Mouse (Mus musculus) pancreas, adult 10 weeks (tissue): ENCODE data around the gene Farsa. TPM values are rescaled to one million over a fixed set of nuclear protein-coding genes. Genes with fewer than 3 reads are reported as not detected.

Source experiments
- polyA plus RNA-seq: library from polyadenylated mRNA; stranded (reverse); fragments of 350-450 nt; fragmentation: Illumina TruSeq; extraction: RNeasy Lipid Tissue Mini Kit (QIAGEN cat#74804); gene quantifications from one replicate; pipeline ENCODE4 v1.2.3, GENCODE M21; 2015; ENCODE audit warnings: low read depth, low replicate concordance; ENCODE audit not compliant: insufficient read depth

Farsa gene
- 19.1 TPM for polyA plus RNA-seq

DNA sequence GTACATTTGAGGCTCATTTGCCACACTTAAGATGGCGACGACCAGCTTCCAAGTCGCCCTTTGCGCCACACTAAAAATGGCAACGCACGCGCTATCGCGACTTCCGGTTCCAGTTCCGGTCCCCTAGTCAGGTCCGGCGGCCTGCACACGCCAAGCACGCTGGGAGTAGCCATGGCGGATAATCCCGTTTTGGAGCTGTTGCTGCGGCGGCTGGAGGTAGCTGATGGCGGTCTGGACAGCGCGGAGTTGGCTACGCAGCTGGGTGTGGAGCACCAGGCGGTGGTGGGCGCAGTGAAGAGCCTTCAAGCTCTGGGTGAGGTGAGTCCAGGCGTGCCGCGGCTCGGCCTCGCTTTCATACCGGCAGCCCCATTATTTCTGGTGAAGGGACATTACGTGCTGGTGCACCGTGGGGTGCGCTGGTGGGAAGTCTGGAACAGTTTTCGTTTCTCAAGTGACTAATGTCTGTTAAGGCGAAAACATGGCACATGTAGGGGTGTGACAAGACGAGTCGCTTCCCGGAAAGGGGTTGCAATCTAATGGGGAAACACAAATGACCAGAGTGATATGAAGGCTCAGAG is at the start of gene Farsa:
Farsa (plus strand) TSS at position 126 of the 578 bp plus-strand sequence.

DNA sequence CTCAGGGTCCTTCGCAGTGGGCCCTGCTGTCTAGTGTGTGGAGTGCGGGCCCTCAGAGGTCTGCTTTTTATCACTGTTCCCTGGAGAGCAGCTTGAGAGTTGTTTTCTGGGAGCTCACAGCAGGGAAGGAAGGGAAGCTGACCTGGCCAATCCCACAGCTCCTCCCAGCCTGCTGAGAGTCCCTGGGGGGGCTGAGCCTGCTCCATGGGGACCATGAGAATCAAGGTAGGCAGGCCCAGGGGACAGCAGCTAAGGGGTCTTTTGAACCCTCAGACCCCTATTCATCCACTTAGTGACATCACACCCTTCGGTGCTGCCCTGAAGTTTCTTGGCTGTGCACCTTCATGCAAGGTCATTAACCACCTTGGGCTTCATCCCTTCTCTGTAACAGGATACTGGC is 34.1 kb upstream of the Farsa start, which contains the start of gene Dand5:
Dand5 (minus strand) TSS at position 101 of the 400 bp plus-strand sequence.

DNA sequence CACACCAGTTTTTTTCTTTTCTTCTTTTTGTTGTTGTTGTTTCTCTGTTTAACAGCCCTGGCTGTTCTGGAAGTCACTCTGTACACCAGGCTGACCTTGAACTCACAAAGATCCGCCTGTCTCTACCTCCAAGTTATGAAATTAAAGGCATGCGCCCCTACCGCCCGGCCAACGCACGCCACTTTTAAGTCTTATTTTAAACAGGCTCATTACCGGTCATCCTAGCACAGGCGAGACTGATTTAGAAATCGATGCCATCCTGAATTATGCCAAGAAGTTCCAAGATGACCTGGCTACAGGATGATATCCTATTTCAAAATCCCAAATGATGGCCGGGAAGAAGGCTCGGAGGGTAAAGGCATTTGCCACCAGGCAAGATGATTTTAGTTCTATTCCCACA is 25.3 kb upstream of the Farsa start, which contains the start of gene Gadd45gip1:
Gadd45gip1 (plus strand) TSS at position 33 of the 400 bp plus-strand sequence.

DNA sequence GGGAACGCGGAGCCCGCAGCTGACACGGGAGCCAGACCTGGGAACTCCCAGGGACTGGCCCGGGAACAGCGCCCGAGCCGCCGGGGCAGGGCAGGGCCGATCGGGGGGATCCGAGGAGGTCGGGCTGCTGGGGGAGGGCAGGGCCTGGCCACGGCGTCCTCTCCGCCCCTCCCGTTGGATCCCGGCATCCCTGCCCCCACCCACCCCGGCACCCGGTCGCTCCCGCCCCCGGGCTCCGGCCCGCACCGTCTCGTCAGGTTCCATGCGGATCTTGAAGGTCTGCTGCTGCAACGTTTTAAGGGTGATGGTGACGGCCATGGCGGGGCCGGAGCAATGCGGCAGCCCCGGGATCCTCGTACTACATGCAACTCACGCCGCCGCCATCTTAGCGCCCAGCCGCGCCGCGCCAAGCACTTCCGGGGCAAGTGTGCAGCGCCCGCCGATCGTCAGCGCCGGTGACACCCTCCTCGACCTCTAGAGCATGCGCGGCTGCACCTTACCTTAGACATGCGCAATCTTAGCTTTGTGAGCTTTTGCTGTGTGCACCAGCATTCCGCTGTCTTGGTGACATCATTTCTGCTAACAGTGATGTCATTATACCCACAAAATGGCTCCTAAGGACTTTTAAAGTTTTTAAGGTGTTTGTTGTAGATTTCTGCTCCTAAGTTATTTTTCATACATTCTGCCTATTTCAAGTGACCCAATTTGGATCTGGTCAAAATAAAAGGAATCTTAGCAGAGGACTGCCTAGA is 16.4 kb upstream of the Farsa start, which contains the start of gene Rad23a:
Rad23a (minus strand) TSS at position 418 of the 752 bp plus-strand sequence.

DNA sequence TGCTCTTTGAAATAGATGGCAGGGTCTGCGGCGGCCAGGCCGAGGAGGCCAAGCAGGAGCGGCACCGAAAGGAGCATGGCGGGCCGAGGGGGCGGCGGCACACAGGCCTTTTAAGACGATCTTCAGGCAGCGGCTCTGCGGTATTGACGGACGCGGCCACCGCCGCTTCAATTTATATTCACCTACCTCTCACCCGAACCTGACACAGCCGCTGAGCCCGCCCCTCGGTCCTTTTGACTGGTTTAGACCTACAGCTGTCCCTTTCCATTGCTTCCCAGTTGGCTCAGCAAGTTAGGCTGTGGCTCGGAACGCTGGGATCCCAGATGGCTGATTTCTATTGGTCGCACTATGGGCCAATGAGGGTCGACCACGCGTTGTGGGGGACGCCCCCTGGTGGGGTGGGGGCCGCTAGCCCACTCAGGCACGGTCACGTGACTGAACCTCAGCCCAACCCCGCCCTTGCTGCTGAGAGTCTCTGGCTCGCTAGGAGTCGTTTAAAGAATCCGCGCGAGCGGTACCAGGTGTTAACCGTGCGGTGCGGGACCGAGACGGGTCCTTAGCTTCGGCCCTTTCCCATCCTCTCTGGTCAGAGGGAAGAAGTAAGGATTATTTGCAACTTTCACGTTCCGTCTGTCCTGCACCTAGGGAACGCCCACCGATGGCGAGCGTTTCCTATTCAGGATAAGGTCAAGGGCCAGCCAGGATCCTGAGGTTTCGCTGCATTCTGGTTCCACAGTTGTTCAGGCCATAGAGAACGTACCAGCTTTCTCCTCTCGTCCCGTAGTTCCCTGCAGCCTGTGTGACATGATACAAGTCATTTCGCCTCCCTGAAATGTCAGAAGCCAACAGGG is 9.8 kb upstream of the Farsa start, which contains the start of gene Calr:
Calr (minus strand) TSS at position 213 of the 851 bp plus-strand sequence.

DNA sequence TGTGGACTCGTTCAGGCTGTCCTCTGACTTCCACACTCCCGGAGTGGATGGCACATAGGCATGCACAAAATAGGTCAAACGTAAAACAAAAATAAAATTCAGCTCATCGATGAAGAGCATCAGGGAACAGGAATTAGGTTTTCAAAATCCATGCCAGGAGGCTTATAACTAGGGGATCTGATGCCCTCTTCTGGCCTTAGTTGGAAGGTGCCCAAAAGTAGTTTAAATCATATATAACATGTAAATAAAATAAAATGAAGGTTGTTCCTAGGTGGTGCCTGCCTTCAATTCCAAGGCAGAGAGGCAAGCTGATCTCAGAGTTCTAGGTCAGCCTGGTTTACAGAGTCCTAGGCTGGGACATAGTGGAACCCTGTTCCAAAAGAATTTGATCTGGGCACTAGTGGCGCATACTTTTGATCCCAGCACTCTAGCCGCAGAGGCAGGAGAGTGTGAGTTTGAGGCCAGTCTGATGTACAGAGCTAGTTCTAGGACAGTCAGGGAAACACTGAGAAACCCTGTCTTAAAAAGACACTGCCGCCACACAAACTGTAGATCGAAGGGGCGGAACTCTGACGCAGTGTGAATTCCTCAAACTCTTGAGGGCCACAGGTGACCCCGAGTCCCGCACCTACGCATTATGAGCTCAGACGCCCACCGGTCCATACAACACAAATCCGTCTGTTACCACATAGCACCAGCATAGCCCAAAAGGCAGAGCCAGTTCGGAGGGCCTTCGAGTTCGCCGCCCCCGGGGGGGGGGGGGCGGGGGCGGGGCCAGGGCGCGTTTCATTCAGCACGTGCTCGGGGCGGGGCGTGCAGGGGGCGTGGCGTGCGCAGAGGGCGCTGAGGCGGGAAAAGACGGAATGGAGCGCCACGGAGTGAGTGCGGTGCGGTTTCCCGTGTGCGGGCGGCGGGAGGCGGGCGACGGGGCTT is 14.9 kb downstream of the Farsa start, which contains the start of gene Syce2:
Syce2 (plus strand) TSS at position 736 of the 933 bp plus-strand sequence.

DNA sequence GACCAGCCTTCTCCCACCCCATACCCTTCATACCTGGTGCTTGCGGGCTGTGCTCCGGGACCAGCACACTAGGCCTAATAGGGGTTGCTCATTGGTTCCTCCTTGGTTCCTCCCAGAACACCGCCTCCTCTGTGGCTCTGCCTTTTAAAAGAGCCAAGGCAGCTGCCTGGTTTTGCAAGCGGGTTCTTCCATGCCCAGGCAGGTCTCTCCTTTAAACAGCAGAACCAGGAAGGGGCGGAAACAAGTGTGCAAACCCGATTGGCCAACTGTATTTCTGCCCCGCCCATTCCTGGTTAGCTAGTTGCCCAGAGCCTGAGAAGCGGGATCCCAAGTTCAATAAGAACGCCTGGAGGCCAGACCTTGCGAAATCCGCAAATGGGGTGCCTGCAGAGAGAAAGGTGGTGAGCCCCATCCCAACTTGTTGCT is 36.9 kb downstream of the Farsa start, which contains the start of gene Gcdh:
Gcdh (minus strand) TSS at position 213 of the 426 bp plus-strand sequence.

DNA sequence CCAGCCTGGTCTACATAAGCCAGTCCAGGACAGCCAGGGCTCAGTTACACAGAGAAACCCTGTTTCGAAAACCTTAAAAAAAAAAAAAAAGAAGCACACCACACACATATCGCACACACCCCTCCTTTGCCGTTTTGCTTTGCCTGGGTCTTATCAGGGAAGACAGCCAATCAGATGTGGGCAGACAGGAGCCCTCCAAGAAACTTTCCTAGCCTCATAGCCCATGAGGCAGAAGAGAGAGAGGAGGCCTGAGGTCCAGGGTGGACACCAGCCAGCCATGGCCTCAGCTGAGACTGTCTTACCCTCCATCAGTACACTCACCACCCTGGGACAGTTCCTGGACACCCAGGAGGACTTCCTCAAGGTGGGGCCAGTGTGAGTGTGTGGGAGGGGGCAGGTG is 45.0 kb downstream of the Farsa start, which contains the start of gene Klf1:
Klf1 (plus strand) TSS at position 177 of the 400 bp plus-strand sequence.

DNA sequence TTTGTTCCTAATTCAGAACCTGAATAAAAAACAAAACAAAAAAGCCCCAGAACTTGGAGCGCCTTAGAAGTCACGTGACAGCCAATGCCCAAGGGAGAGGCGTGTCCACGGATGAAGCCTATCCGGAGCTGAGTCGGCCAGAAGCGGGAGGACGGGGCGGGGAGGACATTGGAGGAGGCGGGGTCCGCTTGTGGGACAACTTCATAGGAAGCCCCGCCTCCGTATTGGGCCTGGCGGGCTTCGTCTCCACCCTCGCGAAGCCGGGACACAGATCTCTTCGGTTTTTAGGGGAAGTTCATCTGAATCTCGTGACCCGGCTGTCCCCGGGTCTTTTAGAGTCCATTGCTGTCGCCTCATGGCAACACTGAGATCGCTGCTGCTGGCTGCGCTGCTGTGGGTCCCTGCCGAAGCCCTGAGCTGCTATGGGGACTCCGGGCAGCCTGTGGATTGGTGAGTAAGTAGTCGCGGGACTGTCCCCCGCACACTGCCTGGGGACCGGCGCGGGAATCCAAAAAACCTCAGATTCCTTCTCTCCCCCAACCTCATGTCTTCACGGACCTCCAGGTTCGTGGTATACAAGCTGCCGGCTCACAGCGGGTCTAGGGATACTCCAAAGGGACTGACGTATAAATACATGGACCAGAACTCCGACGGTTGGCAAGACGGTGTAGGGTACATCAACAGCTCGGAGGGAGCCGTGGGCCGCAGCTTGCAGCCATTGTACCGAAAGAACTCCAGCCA is 51.8 kb downstream of the Farsa start, which contains the start of gene Dnase2a:
Dnase2a (plus strand) TSS at position 140 of the 741 bp plus-strand sequence.

Other genes starting within 250 kb of the Farsa start
- 14.1 TPM for gene Ier2, start 194.1 kb upstream of the Farsa start, polyA plus RNA-seq
- gene Trmt1, start 170.7 kb upstream of the Farsa start, polyA plus RNA-seq = 55.6 TPM
- 7.9 TPM for gene Nacc1, start 169.1 kb upstream of the Farsa start, polyA plus RNA-seq
- gene Lyl1, start 155.5 kb upstream of the Farsa start, polyA plus RNA-seq = 2.6 TPM
- not detected for gene G430095P16Rik, start 134.0 kb upstream of the Farsa start, polyA plus RNA-seq
- 14.9 TPM for gene Nfix, start 56.6 kb upstream of the Farsa start, polyA plus RNA-seq
- gene Dand5, start 34.2 kb upstream of the Farsa start, polyA plus RNA-seq = 1.8 TPM
- gene Gadd45gip1, start 25.5 kb upstream of the Farsa start, polyA plus RNA-seq = 7.0 TPM
- 18.2 TPM for gene Rad23a, start 16.3 kb upstream of the Farsa start, polyA plus RNA-seq
- gene Calr, start 10.1 kb upstream of the Farsa start, polyA plus RNA-seq = 181 TPM
- not detected for gene Syce2, start 15.1 kb downstream of the Farsa start, polyA plus RNA-seq
- 27.8 TPM for gene Gcdh, start 36.9 kb downstream of the Farsa start, polyA plus RNA-seq
- not detected for gene Klf1, start 44.9 kb downstream of the Farsa start, polyA plus RNA-seq
- gene Dnase2a, start 51.6 kb downstream of the Farsa start, polyA plus RNA-seq = 6.3 TPM
- gene Mast1, start 80.4 kb downstream of the Farsa start, polyA plus RNA-seq = 0.61 TPM
- gene Rtbdn, start 90.0 kb downstream of the Farsa start, polyA plus RNA-seq = not detected
- gene Gm49661, start 112.4 kb downstream of the Farsa start, polyA plus RNA-seq = not detected
- 35.5 TPM for gene Prdx2, start 112.6 kb downstream of the Farsa start, polyA plus RNA-seq
- gene Rnaseh2a, start 112.8 kb downstream of the Farsa start, polyA plus RNA-seq = 8.3 TPM
- 10.0 TPM for gene Junb, start 121.7 kb downstream of the Farsa start, polyA plus RNA-seq
- gene Hook2, start 133.6 kb downstream of the Farsa start, polyA plus RNA-seq = 13.4 TPM
- gene Best2, start 157.5 kb downstream of the Farsa start, polyA plus RNA-seq = not detected
- 24.7 TPM for gene Asna1, start 168.3 kb downstream of the Farsa start, polyA plus RNA-seq
- gene Trir, start 169.8 kb downstream of the Farsa start, polyA plus RNA-seq = 49.3 TPM
- 7.1 TPM for gene Tnpo2, start 179.9 kb downstream of the Farsa start, polyA plus RNA-seq
- 6.4 TPM for gene Fbxw9, start 203.1 kb downstream of the Farsa start, polyA plus RNA-seq
- gene Gm5741, start 211.0 kb downstream of the Farsa start, polyA plus RNA-seq = not detected
- gene Dhps, start 214.8 kb downstream of the Farsa start, polyA plus RNA-seq = 16.0 TPM
- 22.2 TPM for gene Wdr83os, start 223.8 kb downstream of the Farsa start, polyA plus RNA-seq
- gene Wdr83, start 224.3 kb downstream of the Farsa start, polyA plus RNA-seq = 13.1 TPM
- gene Man2b1, start 226.3 kb downstream of the Farsa start, polyA plus RNA-seq = 14.9 TPM